Mouse (Mus musculus) spleen, adult 2 months (tissue): ENCODE measurements around the gene Rhcg. TPM values are rescaled to one million over a fixed set of nuclear protein-coding genes. Genes with fewer than 3 reads are reported as not detected.

Source experiments
- DNase-seq, 2 experiments: peaks; one replicate each; pipeline versions ENCODE4 v3.0.0 to v3.0.0-alpha.2; 2012 to 2021; ENCODE audit warnings: low spot score in 2 of 2, low read depth in 1 of 2
- H3K27ac ChIP-seq: fragments of 200-500 bp; 2 replicates; pipeline ENCODE4 v1.5.1; 2012; ENCODE audit warnings: low read length, inconsistent platforms; ENCODE audit not compliant: insufficient read depth
- H3K27me3 ChIP-seq: fragments of 200-500 bp; 2 replicates; pipeline ENCODE4 v1.6.1; 2012; ENCODE audit warnings: mild to moderate bottlenecking, moderate library complexity, low read length, inconsistent platforms; ENCODE audit not compliant: control insufficient read depth, insufficient read depth
- H3K36me3 ChIP-seq: fragments of 200-500 bp; 2 replicates; pipeline ENCODE4 v1.6.1; 2012; ENCODE audit warnings: mild to moderate bottlenecking, low read length, inconsistent platforms; ENCODE audit not compliant: control insufficient read depth, insufficient read depth
- H3K4me1 ChIP-seq: fragments of 200-500 bp; 2 replicates; pipeline ENCODE4 v1.6.1; 2011; ENCODE audit warnings: inconsistent platforms; ENCODE audit not compliant: control insufficient read depth, insufficient read depth, insufficient read length
- H3K4me3 ChIP-seq: fragments of 200-500 bp; 2 replicates; pipeline ENCODE4 v1.5.1; 2011; ENCODE audit warnings: mild to moderate bottlenecking, inconsistent platforms; ENCODE audit not compliant: insufficient read depth, insufficient read length; ENCODE audit errors: extremely low read depth
- CTCF ChIP-seq: fragments of 200-500 bp; IDR thresholded peaks from 2 replicates; pipeline ENCODE4 v1.5.1; 2011; ENCODE audit warnings: mild to moderate bottlenecking, inconsistent platforms; ENCODE audit not compliant: insufficient read depth, insufficient read length, insufficient replicate concordance; ENCODE audit errors: extremely low read depth
- POLR2A ChIP-seq: fragments of 200-500 bp; IDR thresholded peaks from 2 replicates; pipeline ENCODE4 v1.6.1; 2011; ENCODE audit warnings: low read depth, low read length, inconsistent platforms
- WGBS: fragments of 180-500 bp; shearing (Covaris S2); methylation state at CpG from one replicate; pipeline ENCODE4 v1.1.7; 2018; 5-methylcytosine and 5-hydroxymethylcytosine counted together
- polyA plus RNA-seq: library from polyadenylated mRNA; depleted of rRNA; stranded (reverse); fragments of >200 nt; gene quantifications from 2 replicates; pipeline ENCODE4 v1.2.3, GENCODE M21; 2012

The Rhcg gene
- polyA plus RNA-seq, 1 experiment = 0.07 TPM

- no peak for DNase-seq
- TF ChIP-seq POLR2A (no peak), CTCF (peak; percentile 76; the same call in 1 of the 2 replicates)
- WGBS = 14% methylated on average over 7 of the region's 7 CpGs
- Histone ChIP-seq H3K4me1 (no peaks in the 10 kb centered on the region), H3K27me3 (peaks cover 22% of the 10 kb centered on the region), H3K27ac (no peak overlapping the region), H3K4me3 (no peak overlapping the region), H3K36me3 (no peaks in the 10 kb centered on the region)
Observed at GRCm38 (mm10) chr7:79594854-79595253, 22.6 kb downstream of the Rhcg start.

- peaks cover 22% of the 10 kb centered on the region for H3K27me3 ChIP-seq
Observed at GRCm38 (mm10) chr7:79591812-79592731, 25.4 kb downstream of the Rhcg start.

GRCm38 (mm10) chr7:79590560-79591110 lies 26.8 kb downstream of the Rhcg start:
- Histone ChIP-seq H3K4me1 (no peaks in the 10 kb centered on the region), H3K27ac (no peak overlapping the region), H3K4me3 (no peak overlapping the region), H3K27me3 (peaks cover 22% of the 10 kb centered on the region), H3K36me3 (no peaks in the 10 kb centered on the region)
- no peak for DNase-seq
- 25% methylated on average over 3 of the region's 3 CpGs for WGBS
- no peak for TF ChIP-seq CTCF
- no peak for TF ChIP-seq POLR2A

More at GRCm38 (mm10) chr7:79591812-79592731, 25.4 kb downstream of the Rhcg start:
- DNase-seq = no peak
- 5% methylated on average over 42 of the region's 42 CpGs for WGBS
- Histone ChIP-seq H3K4me1 (no peaks in the 10 kb centered on the region), H3K36me3 (no peaks in the 10 kb centered on the region), H3K4me3 (no peak overlapping the region; the same call in 1 of the 2 replicates), H3K27ac (no peak overlapping the region)
- TF ChIP-seq CTCF (no peak), POLR2A (no peak)

- H3K27me3 ChIP-seq = peaks cover 22% of the 10 kb centered on the region
- H3K36me3 ChIP-seq = no peaks in the 10 kb centered on the region
- no peak for TF ChIP-seq POLR2A
- TF ChIP-seq CTCF = no peak
- no peak for DNase-seq
- no peak overlapping the region for H3K4me3 ChIP-seq
- no peak overlapping the region for H3K27ac ChIP-seq
- H3K4me1 ChIP-seq = no peaks in the 10 kb centered on the region
- WGBS = 29% methylated on average over 9 of the region's 9 CpGs
Observed at GRCm38 (mm10) chr7:79589763-79590559, 27.5 kb downstream of the Rhcg start.

GRCm38 (mm10) chr7:79588284-79588683 lies 29.2 kb downstream of the Rhcg start:
- Histone ChIP-seq H3K27me3 (peaks cover 20% of the 10 kb centered on the region), H3K4me3 (no peak overlapping the region), H3K27ac (no peak overlapping the region), H3K36me3 (no peaks in the 10 kb centered on the region), H3K4me1 (no peaks in the 10 kb centered on the region)
- no peak for TF ChIP-seq POLR2A
- TF ChIP-seq CTCF = no peak
- 80% methylated on average over 3 of the region's 3 CpGs for WGBS
- no peak for DNase-seq

- Histone ChIP-seq H3K4me3 (peak overlapping the region; percentile 19; the same call in 1 of the 2 replicates), H3K27ac (no peak overlapping the region), H3K4me1 (no peaks in the 10 kb centered on the region), H3K36me3 (no peaks in the 10 kb centered on the region), H3K27me3 (0 out of 2 replicates have a peak, but pooled peaks cover 1% of the 10 kb centered on the region)
- WGBS = 2% methylated on average over 20 of the region's 20 CpGs
- no peak for DNase-seq
- TF ChIP-seq CTCF = no peak
- no peak for TF ChIP-seq POLR2A
Observed at GRCm38 (mm10) chr7:79578851-79579241, 38.6 kb downstream of the Rhcg start.
